Mouse (Mus musculus): ENCODE measurements around the gene Vsx1.

DNA sequence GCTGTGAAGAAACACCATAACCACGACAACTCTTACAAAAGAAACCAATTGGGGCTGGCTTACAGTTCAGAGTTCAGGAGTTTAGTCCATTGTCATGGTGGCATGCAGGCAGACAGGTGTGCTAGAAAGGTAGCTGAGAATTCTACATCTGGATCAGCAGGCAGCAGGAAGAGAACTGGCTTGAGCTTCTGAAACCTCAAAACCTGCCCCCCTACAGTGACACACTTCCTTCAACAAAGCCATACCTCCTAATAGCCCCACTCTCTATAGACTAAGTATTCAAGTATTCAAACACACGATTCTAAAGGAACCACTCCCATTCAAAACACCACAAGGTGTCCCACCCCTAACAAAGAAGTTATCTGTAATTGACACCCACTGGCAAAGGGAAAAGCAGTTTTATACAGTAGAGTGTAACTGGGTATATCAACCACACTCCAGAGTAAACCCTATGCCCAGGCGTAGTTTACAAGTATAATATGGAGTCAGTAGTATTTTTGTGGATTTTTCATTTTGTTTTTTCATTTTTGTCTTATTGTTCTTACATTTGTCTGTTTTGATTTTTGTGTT, 53.2 kb downstream of the Vsx1 start:
- TF ChIP-seq CTCF (IDR thresholded peaks at IDR 0.05; ENCODE audit: control insufficient read depth, insufficient read depth, insufficient replicate concordance, low read depth, low read length) (no peak), POLR2A (IDR thresholded peaks at IDR 0.05; ENCODE audit: control insufficient read depth, low read depth, low read length) (no peak)

All from testis, adult 2 months (tissue).